Mouse (Mus musculus) brain, embryonic 14.5 days (tissue): ENCODE data around the gene Cyp2t4.

ENCODE experiments used
- CTCF ChIP-seq: fragments of 200-500 bp; IDR thresholded peaks from 2 replicates; pipeline ENCODE4 v1.5.1; 2012; ENCODE audit warnings: inconsistent platforms, mild to moderate bottlenecking, moderate library complexity, borderline replicate concordance; ENCODE audit not compliant: insufficient read depth, insufficient read length; ENCODE audit errors: extremely low read depth
- POLR2A ChIP-seq: fragments of 200-500 bp; IDR thresholded peaks from 2 replicates; pipeline ENCODE4 v1.6.1; 2012; ENCODE audit warnings: mild to moderate bottlenecking, inconsistent platforms, borderline replicate concordance; ENCODE audit not compliant: poor library complexity, insufficient read depth, insufficient read length, severe bottlenecking; ENCODE audit errors: extremely low read depth

DNA sequence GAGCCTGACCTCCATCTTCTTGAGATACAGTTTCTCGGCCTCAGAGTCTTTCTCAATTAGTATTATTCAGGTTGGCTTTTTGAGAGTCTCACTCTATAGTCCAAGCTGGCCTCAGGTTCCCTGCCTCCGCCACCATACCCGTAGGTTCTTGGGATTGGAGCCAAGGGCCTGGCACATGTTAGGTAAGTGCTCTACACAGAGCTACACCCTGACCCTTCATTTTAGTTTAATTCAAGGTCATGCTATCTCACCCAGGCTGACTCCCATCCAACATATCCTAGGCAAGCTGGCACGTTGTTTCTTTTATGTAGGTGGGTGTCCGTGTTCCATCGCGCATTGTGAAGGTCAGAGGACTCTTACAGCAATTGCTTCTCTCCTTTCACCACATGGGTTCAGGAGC, 21.4 kb downstream of the Cyp2t4 start:
- TF ChIP-seq CTCF (no peak), POLR2A (no peak)
